Mouse (Mus musculus) liver, postnatal 0 days (tissue): ENCODE data around the gene Aldh1a3.

Experiments
- CTCF ChIP-seq: sonication (generic); IDR thresholded peaks from 2 replicates; pipeline ENCODE4 v1.5.1; 2016; ENCODE audit warnings: antibody characterized with exemption, low read depth
- EP300 ChIP-seq: IDR thresholded peaks from 2 replicates; pipeline ENCODE4 v1.6.1; 2016; ENCODE audit warnings: antibody characterized with exemption, low read depth, mild to moderate bottlenecking

- TF ChIP-seq CTCF (no peak), EP300 (0 out of 2 replicates have a peak, but pooled peaks have one; percentile 13)
These were observed 43.1 kb downstream of the Aldh1a3 start for GRCm38 (mm10) chr7:66384213-66384612.
